Mouse (Mus musculus): ENCODE measurements at regions not wholly inside any gene's neighbourhood (a gene's known extent, or its start where the extent isn't known, plus 50 kb on each side); places are given as distances from the start of the nearest gene placed in this dataset.

DNA sequence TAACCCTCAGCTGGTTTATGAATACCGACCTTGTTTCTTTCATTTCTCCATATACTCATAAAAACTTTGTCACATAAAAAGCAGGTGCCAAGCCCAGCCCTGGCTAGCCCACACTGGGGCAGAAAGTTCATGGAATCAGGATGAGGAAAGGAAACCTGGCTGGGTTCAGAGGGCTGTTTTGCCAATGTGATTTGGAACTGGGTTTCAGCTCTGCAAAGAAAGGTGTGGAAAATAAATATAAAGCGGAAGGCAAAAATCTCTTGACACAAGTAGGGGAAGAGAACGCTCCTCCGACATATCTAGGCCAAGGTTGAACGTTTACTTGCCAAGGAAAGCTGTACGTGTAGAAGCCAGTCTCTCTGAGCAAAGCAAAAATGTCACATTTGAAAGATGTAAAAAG is 85.9 kb downstream of the Arl4a start:
- TF ChIP-seq USF1 (IDR thresholded peaks at IDR 0.05; ENCODE audit: low read depth, low read length) (no peak), UBTF (IDR thresholded peaks at IDR 0.05; ENCODE audit: borderline replicate concordance, insufficient read depth, low read depth, low read length) (no peak), CTCF (IDR thresholded peaks at IDR 0.05 in 2 of 3, conservative IDR thresholded peaks at IDR 0.05 in 1 of 3; ENCODE audit: control insufficient read depth in 1 of 3, insufficient read depth in 1 of 3, low read depth in 2 of 3, low read length in 3 of 3, poor library complexity in 1 of 3, severe bottlenecking in 1 of 3) (no peak), TBP (IDR thresholded peaks at IDR 0.05; ENCODE audit: low read depth, low read length) (no peak), JUND (IDR thresholded peaks at IDR 0.05; ENCODE audit: low read depth, low read length) (no peak), EP300 (IDR thresholded peaks at IDR 0.05; ENCODE audit: low read depth in 1 of 2, low read length in 2 of 2) (no peak)

Measured in MEL (cell line).